Mouse (Mus musculus): Measurements from ENCODE around the gene Med22. TPM values are rescaled to one million over a fixed set of nuclear protein-coding genes. Genes with fewer than 3 reads are reported as not detected.
A peak's percentile ranks its signal among the peaks of the same experiment; 100 is the strongest.

Gene Med22
- total and polyA plus RNA-seq, 3 experiments = 79.0 to 90.1 TPM; not detected in 1

- Histone ChIP-seq H3K9me3 (replicated peaks; ENCODE audit: insufficient read depth, low read length) (no peaks in the 10 kb centered on the region), H3K27ac (ENCODE audit: control insufficient read depth, low read depth, low read length) (peak overlapping the region; percentile 73), H3K36me3 (ENCODE audit: control insufficient read depth in 1 of 2, insufficient read depth in 2 of 2, low read length in 2 of 2) (peaks cover 4 to 10% of the 10 kb centered on the region in 2 experiments), H3K4me1 (ENCODE audit: control insufficient read depth in 1 of 2, insufficient read depth in 2 of 2, low read length in 2 of 2) (peaks cover 0 to 4% of the 10 kb centered on the region in 2 experiments; a peak in 1 of 4 replicates), H3K4me3 (ENCODE audit: control insufficient read depth in 1 of 2, insufficient read depth in 1 of 2, low read depth in 2 of 2, low read length in 2 of 2) (peak overlapping the region; percentile 80 to 85), H3K27me3 (ENCODE audit: control insufficient read depth in 1 of 2, insufficient read depth in 2 of 2, low read length in 2 of 2) (no peaks in the 10 kb centered on the region), H3K79me2 (ENCODE audit: control insufficient read depth, insufficient read depth, low read length, poor library complexity) (peaks cover 42% of the 10 kb centered on the region), H3K9ac (ENCODE audit: control insufficient read depth, low read depth, low read length, poor library complexity, severe bottlenecking) (peak overlapping the region; percentile 89)
- TF ChIP-seq SIN3A (IDR thresholded peaks at IDR 0.05; ENCODE audit: low read length) (no peak), MAFK (IDR thresholded peaks at IDR 0.05; ENCODE audit: borderline replicate concordance, low read depth, low read length) (no peak), MAZ (IDR thresholded peaks at IDR 0.05; ENCODE audit: low read depth, low read length) (no peak), CHD2 (IDR thresholded peaks at IDR 0.05; ENCODE audit: low read length) (no peak), KAT2A (conservative IDR thresholded peaks at IDR 0.05; ENCODE audit: low read depth, low read length) (no peak), MEF2A (IDR thresholded peaks at IDR 0.05; ENCODE audit: extremely low read depth, insufficient replicate concordance, low read depth, low read length, poor library complexity, severe bottlenecking) (no peak), MXI1 (IDR thresholded peaks at IDR 0.05; ENCODE audit: low read depth, low read length) (no peak), ZKSCAN1 (IDR thresholded peaks at IDR 0.05; ENCODE audit: low read depth, low read length) (no peak), ETS1 (IDR thresholded peaks at IDR 0.05; ENCODE audit: low read depth, low read length) (no peak), MAX (IDR thresholded peaks at IDR 0.05; ENCODE audit: low read length) (no peak), ZC3H11A (IDR thresholded peaks at IDR 0.05; ENCODE audit: low read depth, low read length) (no peak), UBTF (IDR thresholded peaks at IDR 0.05; ENCODE audit: borderline replicate concordance, insufficient read depth, low read depth, low read length) (no peak), MYB (IDR thresholded peaks at IDR 0.05; ENCODE audit: low read depth, low read length) (no peak), RCOR1 (IDR thresholded peaks at IDR 0.05; ENCODE audit: low read depth, low read length) (no peak), TBP (IDR thresholded peaks at IDR 0.05; ENCODE audit: low read depth, low read length) (no peak), ZNF384 (IDR thresholded peaks at IDR 0.05; ENCODE audit: low read depth, low read length) (no peak), GABPA (IDR thresholded peaks at IDR 0.05; ENCODE audit: low read depth, low read length) (no peak), ELF1 (IDR thresholded peaks at IDR 0.05; ENCODE audit: low read depth, low read length) (no peak), POLR2AphosphoS5 (IDR thresholded peaks at IDR 0.05; ENCODE audit: borderline replicate concordance, low read depth, low read length) (no peak)
- peak; percentile 46 for DNase-seq (ENCODE audit: low read depth, low spot score)
These were observed 8.6 kb downstream of the Med22 start for GRCm38 (mm10) chr2:26901834-26902400.

DNA sequence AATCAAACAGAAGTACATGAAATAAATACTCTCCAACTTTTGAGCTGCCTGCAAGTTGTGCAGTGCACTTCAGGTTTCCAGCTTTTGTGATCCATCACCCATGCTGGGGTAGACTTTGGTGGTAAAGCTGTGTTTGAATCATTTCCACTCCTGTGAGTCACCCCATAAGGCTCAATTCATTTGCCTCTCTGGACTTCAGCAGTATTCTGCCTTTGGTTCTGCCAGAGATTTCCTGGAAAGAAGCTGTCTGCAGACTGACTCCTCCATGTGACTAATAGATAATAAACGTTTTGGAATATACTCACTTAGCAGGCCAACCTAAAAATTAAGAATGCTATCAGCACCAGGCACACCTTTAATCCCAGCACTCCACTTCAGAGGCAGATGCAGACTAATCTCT is 9.7 kb downstream of the Med22 start:
- peaks cover 6 to 10% of the 10 kb centered on the region in 2 experiments for H3K36me3 ChIP-seq (ENCODE audit: control insufficient read depth in 1 of 2, insufficient read depth in 2 of 2, low read length in 2 of 2)
- no peak overlapping the region for H3K27ac ChIP-seq (ENCODE audit: control insufficient read depth, low read depth, low read length)
- H3K4me3 ChIP-seq (ENCODE audit: control insufficient read depth in 1 of 2, insufficient read depth in 1 of 2, low read depth in 2 of 2, low read length in 2 of 2) = no peak overlapping the region; a peak in 1 of 4 replicates
- TF ChIP-seq HCFC1 (IDR thresholded peaks at IDR 0.05; ENCODE audit: low read depth, low read length) = no peak
- TF ChIP-seq SMC3 (IDR thresholded peaks at IDR 0.05; ENCODE audit: low read depth, low read length) = no peak
- peaks cover 39% of the 10 kb centered on the region for H3K79me2 ChIP-seq (ENCODE audit: control insufficient read depth, insufficient read depth, low read length, poor library complexity)
- no peaks in the 10 kb centered on the region for H3K9me3 ChIP-seq (replicated peaks; ENCODE audit: insufficient read depth, low read length)
- no peak for DNase-seq (ENCODE audit: low read depth, low spot score)
- H3K27me3 ChIP-seq (ENCODE audit: control insufficient read depth in 1 of 2, insufficient read depth in 2 of 2, low read length in 2 of 2) = no peaks in the 10 kb centered on the region
- peaks cover 0 to 4% of the 10 kb centered on the region in 2 experiments; a peak in 1 of 4 replicates for H3K4me1 ChIP-seq (ENCODE audit: control insufficient read depth in 1 of 2, insufficient read depth in 2 of 2, low read length in 2 of 2)
- H3K9ac ChIP-seq (ENCODE audit: control insufficient read depth, low read depth, low read length, poor library complexity, severe bottlenecking) = no peak overlapping the region
